Mouse (Mus musculus): ENCODE data around the gene Mtx1. TPM values are rescaled to one million over a fixed set of nuclear protein-coding genes. Genes with fewer than 3 reads are reported as not detected.
"Not testable (repeated sequence)": the region's sequence is repeated elsewhere in the genome, so short reads cannot be mapped to it uniquely, and the experiment has no call there.

Gene Mtx1
- polyA plus RNA-seq, 1 experiment: 181 TPM

- H3K27me3 ChIP-seq (ENCODE audit: control insufficient read depth, insufficient read depth, low read length): peaks cover 3% of the 10 kb centered on the region; the same call in 1 of the 2 replicates
- peaks cover 28% of the 10 kb centered on the region for H3K36me3 ChIP-seq (ENCODE audit: control insufficient read depth, insufficient read depth, low read length)
- peaks cover 6% of the 10 kb centered on the region for H3K4me1 ChIP-seq (ENCODE audit: control insufficient read depth, insufficient read depth, insufficient read length, low read length)
- H3K4me3 ChIP-seq (ENCODE audit: low read depth, low read length): peak within 1 kb of the TSS; percentile 99
- peak within 1 kb of the TSS; percentile 79 for H3K27ac ChIP-seq (ENCODE audit: insufficient read depth, low read depth, low read length)
- WGBS: 1% methylated on average over 75 of the region's 79 CpGs
- TF ChIP-seq POLR2A (IDR thresholded peaks at IDR 0.05; ENCODE audit: low read depth, low read length): peak; percentile 89
- no peak for TF ChIP-seq CTCF (IDR thresholded peaks at IDR 0.05; ENCODE audit: extremely low read depth, insufficient read length, insufficient replicate concordance, low read depth, low read length)
Measured at GRCm38 (mm10) chr3:89164506-89165267, 62.2 kb downstream of the Mtx1 start, which contains the start of gene Clk2. Clk2 (plus strand) TSS chr3:89164795.

GRCm38 (mm10) chr3:89163643-89164245 lies 63.1 kb downstream of the Mtx1 start:
- Histone ChIP-seq H3K36me3 (ENCODE audit: control insufficient read depth, insufficient read depth, low read length) (peaks cover 18% of the 10 kb centered on the region), H3K27me3 (ENCODE audit: control insufficient read depth, insufficient read depth, low read length) (peaks cover 11% of the 10 kb centered on the region; the same call in 1 of the 2 replicates), H3K4me3 (ENCODE audit: low read depth, low read length) (no peak overlapping the region), H3K4me1 (ENCODE audit: control insufficient read depth, insufficient read depth, insufficient read length, low read length) (peaks cover 8% of the 10 kb centered on the region), H3K27ac (ENCODE audit: insufficient read depth, low read depth, low read length) (no peak overlapping the region)
- WGBS: 62% methylated on average over 5 of the region's 5 CpGs
- TF ChIP-seq POLR2A (IDR thresholded peaks at IDR 0.05; ENCODE audit: low read depth, low read length) (no peak), CTCF (IDR thresholded peaks at IDR 0.05; ENCODE audit: extremely low read depth, insufficient read length, insufficient replicate concordance, low read depth, low read length) (no peak)

GRCm38 (mm10) chr3:89163123-89163522 lies 63.8 kb downstream of the Mtx1 start:
- Histone ChIP-seq H3K4me3 (ENCODE audit: low read depth, low read length) (no peak overlapping the region), H3K27ac (ENCODE audit: insufficient read depth, low read depth, low read length) (no peak overlapping the region), H3K4me1 (ENCODE audit: control insufficient read depth, insufficient read depth, insufficient read length, low read length) (peaks cover 8% of the 10 kb centered on the region), H3K36me3 (ENCODE audit: control insufficient read depth, insufficient read depth, low read length) (peaks cover 12% of the 10 kb centered on the region), H3K27me3 (ENCODE audit: control insufficient read depth, insufficient read depth, low read length) (peaks cover 17% of the 10 kb centered on the region; the same call in 1 of the 2 replicates)
- TF ChIP-seq CTCF (IDR thresholded peaks at IDR 0.05; ENCODE audit: extremely low read depth, insufficient read length, insufficient replicate concordance, low read depth, low read length) (no peak), POLR2A (IDR thresholded peaks at IDR 0.05; ENCODE audit: low read depth, low read length) (no peak)
- 85% methylated on average over 1 of the region's 1 CpGs for WGBS

GRCm38 (mm10) chr3:89161786-89162185 lies 65.1 kb downstream of the Mtx1 start:
- Histone ChIP-seq H3K27ac (ENCODE audit: insufficient read depth, low read depth, low read length) (no peak overlapping the region), H3K36me3 (ENCODE audit: control insufficient read depth, insufficient read depth, low read length) (peaks cover 1% of the 10 kb centered on the region; the same call in 1 of the 2 replicates), H3K4me3 (ENCODE audit: low read depth, low read length) (no peak overlapping the region), H3K27me3 (ENCODE audit: control insufficient read depth, insufficient read depth, low read length) (peaks cover 18% of the 10 kb centered on the region; the same call in 1 of the 2 replicates), H3K4me1 (ENCODE audit: control insufficient read depth, insufficient read depth, insufficient read length, low read length) (peaks cover 8% of the 10 kb centered on the region)
- no peak for TF ChIP-seq POLR2A (IDR thresholded peaks at IDR 0.05; ENCODE audit: low read depth, low read length)
- TF ChIP-seq CTCF (IDR thresholded peaks at IDR 0.05; ENCODE audit: extremely low read depth, insufficient read length, insufficient replicate concordance, low read depth, low read length): no peak
- 83% methylated on average over 4 of the region's 4 CpGs for WGBS

GRCm38 (mm10) chr3:89161207-89161606 lies 65.7 kb downstream of the Mtx1 start:
- not testable (repeated sequence) for H3K4me1 ChIP-seq (ENCODE audit: control insufficient read depth, insufficient read depth, insufficient read length, low read length); H3K27ac ChIP-seq (ENCODE audit: insufficient read depth, low read depth, low read length); H3K36me3 ChIP-seq (ENCODE audit: control insufficient read depth, insufficient read depth, low read length); H3K4me3 ChIP-seq (ENCODE audit: low read depth, low read length)
- H3K27me3 ChIP-seq (ENCODE audit: control insufficient read depth, insufficient read depth, low read length): peaks cover 18% of the 10 kb centered on the region; the same call in 1 of the 2 replicates

GRCm38 (mm10) chr3:89159616-89160344 lies 67.1 kb downstream of the Mtx1 start, which contains the start of gene Hcn3:
Hcn3 (minus strand) TSS chr3:89160196.
- no peaks in the 10 kb centered on the region for H3K36me3 ChIP-seq (ENCODE audit: control insufficient read depth, insufficient read depth, low read length)
- TF ChIP-seq CTCF (IDR thresholded peaks at IDR 0.05; ENCODE audit: extremely low read depth, insufficient read length, insufficient replicate concordance, low read depth, low read length): 0 out of 2 replicates have a peak, but pooled peaks have one; percentile 14
- TF ChIP-seq POLR2A (IDR thresholded peaks at IDR 0.05; ENCODE audit: low read depth, low read length): 0 out of 2 replicates have a peak, but pooled peaks have one; percentile 10
- under 1% methylated on average over 66 of the region's 66 CpGs for WGBS
- H3K27me3 ChIP-seq (ENCODE audit: control insufficient read depth, insufficient read depth, low read length): peaks cover 18% of the 10 kb centered on the region; the same call in 1 of the 2 replicates
- peaks cover 6% of the 10 kb centered on the region for H3K4me1 ChIP-seq (ENCODE audit: control insufficient read depth, insufficient read depth, insufficient read length, low read length)
- H3K27ac ChIP-seq (ENCODE audit: insufficient read depth, low read depth, low read length): no peak within 1 kb of the TSS
- peak within 1 kb of the TSS; percentile 62 for H3K4me3 ChIP-seq (ENCODE audit: low read depth, low read length)

Data from small intestine, adult 2 months (tissue).